Mouse (Mus musculus) right cerebral cortex, postnatal 36 days (tissue): ENCODE measurements around the gene Aip.
A peak's percentile ranks its signal among the peaks of the same experiment; 100 is the strongest.

Experiments used
- DNase-seq, 2 experiments: peaks; one replicate each; pipeline ENCODE4 v3.0.0; 2022; ENCODE audit warnings: low spot score in 2 of 2, mixed read lengths in 1 of 2

The Aip gene

DNA sequence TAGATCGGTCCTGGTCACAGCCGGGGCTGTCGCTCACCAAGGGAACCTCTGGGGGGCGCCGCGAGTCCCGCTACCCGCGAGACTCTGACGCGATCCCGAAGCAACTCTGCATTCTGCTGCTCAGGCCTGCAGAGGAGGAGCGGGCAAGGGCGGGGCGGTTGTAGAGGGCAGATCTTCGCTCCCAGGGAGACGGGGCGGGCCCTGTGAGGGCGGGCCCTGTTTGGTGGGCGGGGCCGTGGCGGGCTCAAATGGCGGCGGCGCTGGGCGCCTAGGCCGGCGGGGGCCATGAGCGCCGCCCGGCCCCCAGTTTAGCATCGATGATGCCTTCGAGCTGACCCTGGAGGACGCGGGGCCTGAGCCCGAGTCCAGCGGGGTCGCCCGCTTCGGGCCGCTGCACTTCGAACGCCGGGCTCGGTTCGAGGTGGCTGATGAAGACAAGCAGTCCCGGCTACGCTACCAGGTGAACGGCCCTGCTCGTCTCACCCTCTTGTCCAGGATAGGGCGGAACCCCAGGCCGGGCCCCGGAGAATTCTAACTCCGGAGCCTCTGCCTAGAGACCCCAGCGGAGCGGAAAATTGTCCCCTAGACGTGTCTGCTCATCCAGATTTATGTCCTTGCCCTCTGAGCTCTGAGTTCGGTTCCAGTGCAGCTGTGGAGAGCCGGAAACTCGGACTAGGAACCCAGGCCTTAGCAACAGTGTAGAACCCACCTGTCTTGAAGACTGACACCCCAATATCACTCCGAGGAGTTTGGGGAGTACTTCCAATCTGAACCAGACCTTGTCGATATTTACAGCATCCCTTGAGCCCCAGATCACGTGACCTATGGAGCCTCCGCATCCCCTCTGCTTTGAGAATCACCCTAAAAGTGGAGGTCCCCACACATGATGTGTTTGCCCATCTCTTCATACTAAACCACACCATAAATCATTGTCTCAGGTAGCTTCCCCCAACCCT is at the start of gene Aip:
Gene Aip (minus strand): TSS at position 118 of the 956 bp plus-strand sequence.
- peak; percentile 97 to 98 for DNase-seq

DNA sequence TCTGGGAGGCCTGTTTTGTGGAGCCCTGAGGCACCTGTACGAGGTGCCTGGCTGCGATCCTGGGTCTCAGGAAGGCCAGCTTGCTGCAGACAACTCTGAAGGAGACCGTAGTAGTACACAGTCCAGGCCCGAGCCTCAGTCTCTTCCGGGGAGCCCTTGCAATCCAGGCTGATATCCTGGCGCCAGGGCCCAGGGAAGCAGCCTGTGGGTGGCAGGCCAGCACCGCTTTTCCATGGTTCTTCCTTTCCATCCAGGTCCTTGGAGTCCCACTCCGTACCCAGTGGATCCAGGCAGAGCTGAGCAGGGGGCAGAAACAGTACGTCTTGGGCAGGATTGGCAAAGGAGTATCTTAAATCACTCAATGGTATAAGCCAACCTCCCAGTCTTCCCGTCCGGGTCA is 47.3 kb upstream of the Aip start:
- no peak for DNase-seq

DNA sequence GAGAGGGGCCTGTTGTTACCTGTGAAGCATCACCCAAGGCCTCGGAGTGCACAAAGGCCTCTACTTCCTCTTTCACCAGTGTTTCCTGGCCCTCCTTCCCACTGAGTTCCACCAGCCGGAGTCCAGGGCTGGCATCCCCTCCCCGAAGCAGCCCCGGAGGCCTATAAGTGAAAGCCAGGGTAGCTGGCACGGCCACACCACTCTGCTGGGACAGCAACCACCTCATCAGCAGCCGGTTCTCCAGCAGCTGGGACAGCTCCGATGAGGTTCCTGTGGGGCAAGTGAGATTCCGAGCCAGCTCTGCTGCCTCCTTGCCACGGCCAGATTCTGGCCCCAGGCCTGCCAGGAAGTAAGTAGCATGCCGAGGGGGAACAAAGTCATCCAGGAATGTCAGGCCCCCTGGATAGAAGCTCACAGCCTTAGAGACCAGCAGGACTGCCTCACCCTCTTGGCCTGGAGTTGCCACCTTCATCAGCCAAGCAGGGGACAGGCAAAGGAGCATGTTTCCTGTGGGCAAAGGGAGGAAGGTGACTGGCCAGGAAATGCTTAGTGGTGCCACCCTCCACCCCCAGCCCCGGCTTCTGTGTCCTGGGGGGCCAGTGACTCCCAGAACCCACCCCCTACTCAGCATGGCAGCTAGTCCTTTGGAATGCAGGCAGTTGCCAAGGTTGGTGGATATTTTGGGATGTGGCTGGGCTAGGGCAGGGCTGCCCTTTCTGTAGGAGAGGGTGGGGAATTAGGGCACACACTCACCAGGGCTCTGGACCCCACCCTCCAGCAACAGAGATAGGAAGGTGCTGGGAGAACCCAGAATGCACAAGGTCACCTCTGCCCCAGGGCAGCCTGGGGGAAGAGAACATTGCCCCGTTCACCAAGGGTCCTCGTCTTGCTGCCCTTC is 46.0 kb upstream of the Aip start:
- DNase-seq = no peak

DNA sequence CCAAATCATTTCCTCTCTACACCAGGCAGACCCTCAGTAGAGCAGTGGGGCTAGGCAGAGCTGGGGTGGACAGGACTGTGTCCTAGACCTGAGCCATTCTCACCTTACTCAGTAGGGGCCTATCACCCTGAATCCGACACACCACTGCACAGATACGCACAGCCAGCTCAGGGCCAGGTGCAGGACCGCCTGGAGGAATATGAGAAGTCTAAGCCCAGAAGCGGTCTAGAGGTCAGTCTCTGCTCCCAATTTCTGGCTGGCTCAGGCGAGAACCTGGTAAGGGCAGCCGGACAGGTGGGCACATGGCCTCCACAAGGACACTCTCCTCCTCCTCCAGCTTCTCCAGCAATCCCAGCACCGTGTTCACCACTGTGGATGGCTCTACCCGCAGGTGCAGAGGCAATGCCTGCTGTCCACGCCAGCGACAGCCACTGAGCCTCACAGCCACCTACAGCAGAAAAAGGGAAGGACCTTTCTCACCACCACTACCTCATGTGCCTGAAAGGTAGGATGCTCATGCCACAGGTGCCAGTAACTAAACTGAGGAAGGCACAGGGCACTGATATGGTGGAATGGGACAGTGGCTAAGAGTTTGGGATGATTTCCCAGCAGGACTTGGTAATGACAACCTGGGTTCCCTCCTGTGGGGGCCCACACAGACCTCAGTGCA is 45.2 kb upstream of the Aip start:
- DNase-seq = no peak

DNA sequence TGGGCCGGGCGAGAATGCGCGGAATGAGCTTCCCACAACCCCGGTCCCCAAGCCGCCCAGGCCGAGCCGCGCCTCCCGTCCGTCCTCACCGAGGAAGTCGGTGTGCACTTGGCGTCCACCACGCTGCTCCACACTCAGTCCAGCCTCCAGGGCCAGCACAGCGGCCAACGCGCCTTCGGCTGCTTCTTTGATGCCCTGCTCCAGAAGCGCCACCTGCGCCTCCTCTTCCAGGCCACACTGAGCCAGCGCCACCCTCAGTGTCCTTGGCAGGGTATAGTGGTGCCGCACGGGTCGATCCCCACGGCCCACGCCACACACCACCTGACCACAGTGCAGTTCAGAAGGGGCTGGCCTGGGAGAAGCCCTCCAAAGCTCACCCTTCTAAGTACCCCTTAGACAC is 44.2 kb upstream of the Aip start:
- no peak for DNase-seq

DNA sequence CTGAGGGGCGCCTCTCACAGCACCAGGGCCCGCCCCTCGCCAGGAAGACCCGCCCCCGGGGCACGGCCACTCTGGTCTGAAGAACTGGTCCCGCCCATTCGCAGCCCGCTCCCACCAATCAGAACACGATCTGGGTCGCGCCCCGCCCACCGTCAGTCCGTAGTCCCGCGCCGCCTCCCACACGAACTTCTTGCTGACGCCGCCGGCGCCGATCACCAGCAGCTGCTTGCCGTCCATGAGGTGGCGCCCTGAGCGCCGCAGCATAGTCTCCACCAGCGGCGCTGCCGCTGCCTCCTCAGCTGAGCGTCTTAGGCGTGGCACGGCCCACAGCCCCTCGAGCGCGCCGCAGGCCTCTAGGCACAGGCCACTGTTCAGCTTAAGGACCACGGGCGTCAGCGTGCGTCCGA is 43.7 kb upstream of the Aip start:
- DNase-seq = peak; percentile 98 to 99

DNA sequence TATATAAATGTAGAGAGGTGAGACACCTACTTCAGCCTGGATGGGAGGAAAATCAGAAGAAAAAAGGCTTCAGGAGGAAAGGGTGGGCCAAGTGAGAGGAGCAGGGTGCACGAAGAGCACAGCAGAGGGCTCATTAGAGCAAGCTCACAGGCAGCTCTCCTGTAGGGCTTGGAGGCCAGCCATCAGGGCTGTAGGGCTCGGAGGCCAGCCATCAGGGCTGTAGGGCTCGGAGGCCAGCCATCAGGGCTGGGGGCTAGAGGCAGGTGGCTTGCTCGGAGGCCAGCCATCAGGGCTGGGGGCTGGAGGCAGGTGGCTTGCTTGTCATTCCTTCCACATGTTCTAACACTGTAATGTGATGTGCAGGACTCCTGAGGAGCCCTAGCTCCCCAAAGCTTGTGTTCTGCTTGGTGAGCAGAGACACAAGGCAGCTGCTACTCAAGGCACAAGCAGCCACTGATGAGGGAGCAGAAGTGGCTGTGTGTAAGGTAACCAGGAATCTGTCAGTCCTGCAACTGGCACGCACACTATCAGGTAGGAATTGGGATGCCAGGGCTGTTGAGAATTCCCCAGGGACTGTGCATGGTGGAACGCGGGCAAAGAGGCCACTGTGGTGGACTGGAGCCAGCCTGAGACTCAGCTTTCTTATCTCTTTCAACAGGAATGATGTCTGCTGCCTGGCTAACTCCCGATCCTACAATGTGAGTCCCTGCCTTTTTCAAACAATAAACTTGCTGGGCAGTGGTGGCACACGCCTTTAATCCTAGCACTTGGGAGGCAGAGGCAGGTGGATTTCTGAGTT is 41.2 kb upstream of the Aip start:
- DNase-seq = no peak

DNA sequence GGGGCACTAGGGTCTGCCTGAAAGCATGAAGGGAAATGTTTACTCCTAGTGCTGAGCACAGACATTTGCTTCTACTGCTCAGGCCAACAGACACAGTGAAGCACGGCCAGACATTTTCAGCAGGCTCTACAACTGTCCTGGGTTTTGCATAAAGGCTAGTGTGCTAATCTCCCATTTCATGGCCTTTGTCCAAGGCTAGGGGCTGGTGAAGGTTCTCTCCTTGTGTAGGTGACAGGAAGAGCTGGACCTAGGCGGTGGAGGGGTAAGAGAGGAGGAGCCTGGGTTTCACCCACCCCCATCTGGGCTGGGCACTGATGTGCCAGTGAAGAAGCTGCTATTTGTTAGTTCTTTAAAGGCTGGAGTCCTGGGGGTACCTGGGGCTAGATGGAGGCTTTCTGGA is 39.1 kb upstream of the Aip start:
- no peak for DNase-seq

DNA sequence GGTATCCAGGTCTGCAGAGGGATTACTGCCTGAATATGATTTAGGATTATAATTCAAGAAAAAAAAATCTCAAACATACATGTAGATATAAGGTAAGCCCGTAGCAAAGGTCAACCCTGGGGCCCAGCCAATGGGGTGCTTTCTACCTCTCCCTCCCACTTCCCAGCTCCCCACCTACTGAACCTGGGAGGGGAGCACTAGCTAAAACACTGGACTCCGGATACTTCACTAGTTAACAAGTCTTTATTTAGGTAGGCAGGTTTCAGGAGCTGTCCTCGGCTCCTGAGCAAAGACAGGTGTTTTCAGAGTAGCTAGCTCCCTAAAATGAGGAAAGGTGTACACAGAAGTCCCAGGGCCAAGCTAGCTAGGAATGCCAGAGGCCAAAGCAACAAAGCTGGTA is 38.4 kb upstream of the Aip start:
- DNase-seq = no peak

DNA sequence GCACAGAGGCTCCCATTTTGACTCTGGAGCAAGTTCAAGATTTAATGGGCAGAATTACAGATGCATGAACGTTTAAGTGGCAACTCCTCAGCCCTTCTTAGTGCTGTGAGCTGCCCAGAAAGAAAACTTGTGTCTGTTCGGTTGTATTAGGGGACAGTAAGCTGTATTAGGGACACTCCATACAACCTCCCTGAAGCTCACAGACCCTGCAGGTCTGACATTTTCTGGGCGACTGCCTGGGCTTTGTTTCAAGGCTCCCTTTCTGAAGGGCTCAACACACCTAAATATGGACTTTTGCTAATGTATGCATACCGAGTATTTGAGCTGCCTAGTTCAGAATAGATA is 37.9 kb upstream of the Aip start:
- DNase-seq = no peak

DNA sequence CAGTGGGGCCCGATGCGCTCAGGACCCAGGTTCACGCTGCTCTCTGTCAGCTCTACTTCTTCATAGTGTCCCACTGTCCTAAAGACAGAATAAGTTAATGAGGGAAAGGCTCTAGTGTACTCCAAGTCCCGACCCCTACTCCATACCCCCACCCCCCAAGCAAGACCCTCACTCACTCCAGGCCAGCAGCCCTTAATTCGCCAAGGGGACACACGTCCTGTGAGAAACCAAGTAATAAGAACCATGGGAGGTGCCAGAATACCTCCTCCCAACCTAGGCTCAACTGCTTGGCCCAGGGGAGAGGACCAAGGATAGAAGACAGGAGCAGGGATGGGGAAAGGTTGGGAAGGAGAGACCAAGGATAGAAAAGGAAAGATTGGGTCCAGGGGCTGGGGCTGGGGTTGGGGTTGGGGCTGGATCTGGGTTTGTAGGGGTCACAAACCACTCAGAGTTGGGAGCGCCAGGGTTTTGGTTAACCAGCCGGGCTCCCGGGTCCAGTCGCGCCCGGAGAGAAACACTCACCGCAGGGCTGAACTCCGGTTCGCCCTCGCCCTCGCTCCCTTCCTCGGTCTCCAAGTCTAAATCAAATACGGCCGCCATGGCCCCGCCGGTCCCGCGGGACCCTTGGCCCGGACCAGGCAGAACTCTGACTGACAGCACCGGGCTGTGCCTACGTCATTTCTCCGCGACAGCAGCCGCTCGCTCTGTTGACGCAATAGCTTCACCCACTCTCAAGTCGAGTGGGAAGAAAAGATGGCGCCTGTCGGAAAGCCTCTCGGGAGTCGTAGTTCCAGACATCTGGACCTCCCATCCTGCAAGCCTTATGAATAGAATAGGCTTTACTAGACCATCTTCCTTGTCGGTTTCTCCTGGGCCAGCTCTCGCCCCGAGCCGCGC is 37.2 kb upstream of the Aip start, which contains the start of gene Rps6kb2:
Gene Rps6kb2 (minus strand): TSS at position 709 of the 897 bp plus-strand sequence.
- peak; percentile 97 for DNase-seq

DNA sequence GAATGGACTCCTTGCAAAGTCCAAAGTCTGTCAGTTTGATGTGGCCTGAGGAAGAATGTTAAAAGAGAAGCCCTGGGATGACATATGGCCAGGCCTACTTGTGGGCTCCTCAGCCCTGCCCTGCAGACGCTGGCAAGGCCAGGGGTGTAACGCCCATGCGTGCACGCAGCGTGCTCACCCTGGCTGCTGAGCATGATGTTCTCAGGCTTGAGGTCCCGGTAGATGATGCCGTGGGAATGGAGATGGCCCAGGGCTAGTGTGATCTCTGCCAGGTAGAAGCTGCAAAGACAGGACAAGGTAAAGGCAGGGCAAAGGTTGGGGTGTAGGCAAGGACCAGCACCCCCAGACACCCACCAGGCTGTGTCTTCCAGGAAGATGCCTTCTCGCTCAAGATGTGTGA is 33.4 kb upstream of the Aip start:
- no peak for DNase-seq

DNA sequence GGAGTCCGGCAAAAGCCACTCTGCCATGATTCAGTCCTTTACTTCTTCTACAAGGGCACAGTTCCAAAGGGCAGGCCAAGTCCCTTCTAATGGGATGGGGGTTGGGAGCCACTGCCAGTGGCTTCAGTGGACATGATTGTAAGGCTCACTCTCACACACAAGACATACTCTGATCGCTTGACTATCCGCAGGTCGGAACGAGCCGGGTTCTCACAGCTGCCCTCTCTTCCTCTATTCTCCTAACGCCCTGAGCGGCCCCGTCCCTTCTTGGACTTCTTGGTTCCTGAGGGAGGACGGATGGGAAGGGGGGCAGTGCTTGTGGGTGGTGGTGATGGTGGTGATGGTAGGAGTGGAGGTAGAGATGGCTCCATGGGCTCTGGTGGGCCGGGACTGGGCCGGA is 31.1 kb upstream of the Aip start:
- DNase-seq = no peak

DNA sequence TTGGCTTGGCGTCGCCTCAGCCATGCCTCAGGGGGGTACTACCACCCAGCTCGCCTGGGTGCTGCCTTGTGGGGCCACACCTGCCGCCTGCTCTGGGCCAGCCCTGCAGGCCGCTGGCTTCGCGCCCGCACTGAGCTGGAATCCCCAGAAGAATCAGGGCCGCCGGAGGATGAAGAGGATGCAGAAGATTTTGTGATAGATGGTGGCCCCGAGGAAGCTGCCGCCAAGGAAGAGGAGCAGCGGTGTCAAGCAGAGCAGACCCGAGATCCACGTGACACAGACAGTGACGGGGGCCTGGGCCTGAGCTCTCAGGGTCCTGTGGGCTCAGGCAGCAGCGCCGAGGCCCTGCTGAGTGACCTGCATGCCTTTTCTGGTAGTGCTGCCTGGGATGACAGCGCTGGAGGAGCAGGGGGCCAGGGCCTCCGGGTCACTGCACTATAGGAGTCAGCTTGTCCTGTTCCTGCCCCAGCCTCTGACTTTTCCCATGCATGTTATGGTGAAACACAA is 30.5 kb upstream of the Aip start:
- DNase-seq = no peak

DNA sequence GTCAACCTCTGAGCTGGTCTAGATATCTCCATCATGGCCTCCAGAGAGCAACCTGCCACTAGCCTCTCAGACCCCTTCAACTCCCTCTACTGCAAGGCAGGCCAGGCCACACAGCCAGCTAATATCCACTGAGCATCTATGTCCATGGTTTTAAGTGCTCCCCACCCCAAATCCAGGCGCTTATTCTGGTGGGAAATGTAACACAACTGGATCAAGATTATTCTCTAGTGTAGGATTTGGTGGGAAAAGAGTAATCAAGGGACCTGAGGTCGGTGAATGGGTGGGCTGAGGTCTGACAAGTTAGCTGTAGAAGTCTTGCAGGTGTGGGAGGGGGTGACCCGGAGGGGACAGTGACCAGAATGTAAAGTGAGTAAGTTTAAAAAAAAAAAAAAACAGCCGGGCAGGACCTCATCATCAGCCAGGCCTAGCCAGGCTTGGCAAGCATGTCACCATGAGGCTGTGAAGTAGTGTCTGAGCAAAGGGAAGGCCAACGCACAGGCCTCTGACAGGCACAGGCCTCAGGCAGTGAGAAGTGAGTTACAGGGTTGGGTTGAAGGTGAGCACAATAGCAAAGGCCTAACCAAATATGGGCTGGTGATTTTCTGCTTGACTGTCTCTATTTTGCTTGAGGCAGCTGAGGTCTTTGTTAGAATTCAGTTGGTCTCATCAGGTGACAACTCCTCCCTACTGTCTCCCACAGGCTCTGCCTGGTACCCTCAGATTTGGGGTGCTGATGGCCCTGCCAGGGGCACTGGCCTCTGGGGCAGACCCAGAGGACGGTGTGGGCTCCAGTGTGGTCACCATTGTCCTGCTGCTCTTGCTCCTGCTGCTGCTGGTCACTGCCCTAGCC is 29.8 kb upstream of the Aip start:
- no peak for DNase-seq

DNA sequence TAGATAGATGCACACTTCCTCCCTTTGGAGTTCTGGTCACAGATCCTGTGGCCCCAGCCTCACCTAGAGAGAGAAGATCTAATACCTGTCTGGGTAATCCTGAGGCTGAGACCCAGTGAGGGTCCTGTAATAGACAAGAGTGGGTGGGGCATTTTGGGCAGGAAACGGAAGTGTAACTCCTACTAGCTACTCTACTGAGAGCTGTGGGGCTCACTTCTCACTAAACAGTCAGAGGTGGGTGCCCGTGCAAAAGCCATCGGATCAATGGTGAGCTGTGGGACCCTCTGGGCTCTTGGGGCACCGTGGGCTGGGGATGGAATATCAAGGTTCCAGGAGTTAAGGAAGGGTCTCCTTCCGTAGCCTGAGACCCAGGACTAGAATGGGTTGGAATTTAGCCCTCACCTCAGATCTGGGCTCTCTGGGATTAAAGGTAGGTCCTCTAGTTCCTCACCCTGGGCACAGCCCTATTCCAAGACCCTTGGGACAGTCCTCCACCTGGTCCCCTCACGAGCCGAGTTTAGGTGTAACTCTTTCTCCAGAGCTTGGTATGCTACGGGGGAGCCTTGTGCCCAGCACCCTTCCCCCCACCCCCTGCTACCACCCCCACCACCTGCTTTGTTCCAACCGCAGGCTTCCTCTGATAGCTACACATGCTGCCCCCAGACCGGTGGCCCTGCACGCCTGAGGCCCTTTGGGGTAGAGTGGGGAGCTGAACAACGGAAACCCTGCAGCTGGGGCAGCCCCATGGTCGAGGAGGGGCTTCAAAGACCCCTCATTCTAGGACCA is 29.0 kb upstream of the Aip start:
- no peak for DNase-seq

DNA sequence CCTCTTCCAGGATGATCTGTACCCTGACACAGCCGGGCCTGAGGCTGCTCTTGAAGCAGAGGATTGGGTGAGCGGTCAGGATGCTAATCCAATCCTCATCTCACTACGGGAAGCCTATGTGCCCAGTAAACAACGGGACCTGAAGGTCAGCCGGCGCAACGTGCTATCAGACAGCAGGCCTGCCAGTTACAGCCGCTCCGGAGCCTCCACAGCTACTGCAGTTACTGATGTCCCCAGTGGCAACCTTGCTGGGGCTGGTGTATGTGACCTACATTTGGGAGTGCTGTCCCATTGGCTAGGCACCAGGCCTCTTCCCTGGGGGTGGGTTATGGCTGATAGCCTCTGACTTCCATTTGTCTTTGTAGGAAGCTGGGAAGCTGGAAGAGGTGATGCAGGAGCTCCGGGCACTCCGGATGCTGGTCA is 27.6 kb upstream of the Aip start, which contains the start of gene Ptprcap:
Gene Ptprcap (plus strand): TSS at position 373 of the 423 bp plus-strand sequence.
- no peak for DNase-seq
